Mouse (Mus musculus) urinary bladder, postnatal 10 days (tissue): ENCODE data around the gene Pogz.
"Not testable (repeated sequence)": the region's sequence is repeated elsewhere in the genome, so short reads cannot be mapped to it uniquely, and the experiment has no call there.

Experiments
- DNase-seq: peaks from one replicate; pipeline ENCODE4 v3.0.0; 2022; ENCODE audit warnings: low spot score

The Pogz gene

GRCm38 (mm10) chr3:94832701-94833100 lies 4.7 kb upstream of the Pogz start:
- DNase-seq, result no peak

- no peak for DNase-seq
These were observed 4.0 kb upstream of the Pogz start for GRCm38 (mm10) chr3:94833358-94833757.

- no peak for DNase-seq
These were observed 2.0 kb upstream of the Pogz start for GRCm38 (mm10) chr3:94835396-94835795.

- peak; percentile 36 for DNase-seq
These were observed 661 bp downstream of the Pogz start for GRCm38 (mm10) chr3:94837959-94838496.

- no peak for DNase-seq
These were observed 1.3 kb downstream of the Pogz start for GRCm38 (mm10) chr3:94838631-94839030.

- no peak for DNase-seq
These were observed 1.7 kb downstream of the Pogz start for GRCm38 (mm10) chr3:94839101-94839500.

GRCm38 (mm10) chr3:94847382-94847781 lies 10.0 kb downstream of the Pogz start:
- no peak for DNase-seq

GRCm38 (mm10) chr3:94849338-94849737 lies 12.0 kb downstream of the Pogz start:
- peak; percentile 19 for DNase-seq

- DNase-seq, result no peak
These were observed 14.4 kb downstream of the Pogz start for GRCm38 (mm10) chr3:94851731-94852130.

GRCm38 (mm10) chr3:94852215-94852614 lies 14.8 kb downstream of the Pogz start:
- no peak for DNase-seq

- DNase-seq, result no peak
These were observed 22.1 kb downstream of the Pogz start for GRCm38 (mm10) chr3:94859471-94859870.

GRCm38 (mm10) chr3:94869011-94869410 lies 31.6 kb downstream of the Pogz start:
- DNase-seq, result no peak

GRCm38 (mm10) chr3:94878618-94879017 lies 41.3 kb downstream of the Pogz start:
- no peak for DNase-seq

GRCm38 (mm10) chr3:94881840-94882239 lies 44.5 kb downstream of the Pogz start:
- DNase-seq, result no peak

- no peak for DNase-seq
These were observed 45.2 kb downstream of the Pogz start for GRCm38 (mm10) chr3:94882579-94882978.

GRCm38 (mm10) chr3:94886316-94887224 lies 49.2 kb downstream of the Pogz start, which contains the start of gene Psmb4:
TSS of gene Psmb4 (minus strand) at chr3:94886961.
- no peak for DNase-seq

GRCm38 (mm10) chr3:94888595-94888994 lies 51.2 kb downstream of the Pogz start:
- no peak for DNase-seq

GRCm38 (mm10) chr3:94894076-94894475 lies 56.7 kb downstream of the Pogz start:
- DNase-seq, result no peak

- DNase-seq, result no peak
These were observed 65.4 kb downstream of the Pogz start for GRCm38 (mm10) chr3:94902747-94903146.

GRCm38 (mm10) chr3:94904759-94905158 lies 67.4 kb downstream of the Pogz start:
- not testable (repeated sequence) for DNase-seq

- DNase-seq, result no peak
These were observed 69.1 kb downstream of the Pogz start for GRCm38 (mm10) chr3:94906482-94906881.

GRCm38 (mm10) chr3:94911050-94911693 lies 73.8 kb downstream of the Pogz start:
- DNase-seq, result no peak

- no peak for DNase-seq
These were observed 76.4 kb downstream of the Pogz start for GRCm38 (mm10) chr3:94913801-94914200.
